Mouse (Mus musculus) naive thymus-derived CD4-positive, alpha-beta T cell, adult 2 months (primary cell): ENCODE results near the gene Sept7.
"Not testable (repeated sequence)": the region's sequence is repeated elsewhere in the genome, so short reads cannot be mapped to it uniquely, and the experiment has no call there.

Experiments used
- DNase-seq: peaks from one replicate; pipeline ENCODE4 v3.0.0-alpha.2; 2011; ENCODE audit warnings: low read depth

The Sept7 gene

DNA sequence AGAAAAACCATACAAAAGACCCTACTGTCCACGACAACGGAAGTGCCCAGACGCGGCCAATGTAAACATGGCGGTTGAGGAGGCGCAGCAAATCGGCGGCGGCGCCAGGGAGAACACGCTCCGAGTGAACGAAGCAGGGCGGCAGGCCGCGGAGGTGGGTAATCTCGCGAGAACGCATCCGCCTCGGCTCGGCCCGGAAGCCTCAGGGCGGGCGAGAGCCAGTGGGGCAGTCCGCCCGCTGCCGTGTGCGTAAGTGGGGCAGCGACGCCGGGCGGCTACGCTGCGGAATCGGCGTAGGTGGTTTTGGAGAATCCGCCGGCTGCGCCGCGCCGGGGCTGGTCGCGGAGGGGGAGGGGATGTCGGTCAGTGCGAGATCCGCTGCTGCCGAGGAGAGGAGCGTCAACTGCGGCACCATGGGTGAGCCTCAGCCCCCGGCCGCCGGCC lies at the start of gene Sept7:
TSS of gene Sept7 (plus strand) at position 157 of the 444 bp plus-strand sequence.
- peak; percentile 99 for DNase-seq

DNA sequence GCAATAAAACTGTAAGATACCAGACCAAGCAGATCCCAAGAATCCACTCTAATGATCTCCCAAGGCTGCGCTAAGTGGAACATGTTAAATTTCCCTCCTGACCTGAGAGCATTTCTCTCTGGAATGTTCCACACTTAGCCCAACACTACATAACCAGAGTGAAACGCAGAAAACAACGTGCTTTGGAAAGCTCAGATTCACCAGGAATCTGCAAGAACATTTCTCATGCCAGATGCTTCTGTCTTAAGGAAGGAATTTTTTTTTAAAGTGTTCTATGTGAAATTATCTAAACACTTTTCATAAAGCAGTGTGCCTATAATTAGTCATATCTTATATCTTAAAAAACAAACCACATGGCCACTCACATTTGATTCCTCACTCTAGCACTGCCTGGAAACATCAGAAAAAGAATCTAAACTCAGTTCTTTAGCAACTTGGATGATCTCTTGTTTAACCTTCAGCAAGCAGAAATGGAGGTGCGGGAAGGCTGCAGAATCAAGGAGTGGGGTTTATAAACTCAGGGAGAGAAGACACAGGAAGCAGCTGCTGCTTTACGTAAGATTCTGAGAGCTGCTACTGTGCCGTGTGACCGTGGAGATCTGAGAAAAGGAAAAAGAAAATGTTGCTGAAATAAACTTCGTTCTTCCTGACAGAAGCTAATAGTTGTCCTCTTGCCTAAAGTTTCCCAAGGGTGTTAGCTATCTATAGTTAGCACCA lies 44.0 kb upstream of the Sept7 start:
- DNase-seq = peak; percentile 45

DNA sequence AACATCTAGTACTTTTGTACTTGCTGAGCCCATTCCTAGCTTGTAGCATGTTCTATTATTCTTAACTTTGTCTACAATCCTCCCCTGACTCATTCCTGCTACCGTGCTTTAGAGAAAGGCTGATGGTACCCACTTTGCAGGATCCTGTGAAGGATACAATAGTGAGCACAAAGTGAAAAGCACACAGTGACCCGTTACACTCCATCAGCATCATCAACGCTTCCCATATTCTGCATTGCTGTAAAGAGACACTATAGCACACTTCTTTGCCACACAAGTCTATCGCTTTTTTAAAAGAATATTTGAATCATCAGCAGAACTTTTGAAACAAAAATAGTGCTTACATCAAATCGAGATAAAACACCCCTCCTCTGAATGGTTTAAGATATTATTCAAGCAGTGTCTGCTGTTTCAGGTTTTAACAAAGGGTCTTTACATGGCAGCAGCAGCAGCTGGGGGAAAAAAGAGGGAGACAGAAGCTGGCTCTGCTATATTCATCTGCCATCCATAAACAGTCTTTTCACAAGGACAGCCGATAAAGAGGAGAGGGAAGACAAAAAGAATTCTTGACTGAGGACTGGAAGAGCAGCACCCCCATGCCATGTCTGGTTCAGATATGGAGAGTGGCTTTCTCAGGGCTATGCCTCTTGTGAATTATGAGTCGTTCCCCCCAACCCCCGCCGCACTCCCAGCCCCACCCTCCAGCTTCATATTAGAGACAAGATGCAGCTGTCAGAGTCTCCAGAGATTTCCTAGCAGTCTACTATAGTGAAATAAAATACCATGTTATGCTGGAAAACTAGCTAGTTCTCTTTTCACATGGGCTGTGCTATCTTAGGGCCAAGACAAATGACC lies 39.7 kb upstream of the Sept7 start:
- DNase-seq = no peak

DNA sequence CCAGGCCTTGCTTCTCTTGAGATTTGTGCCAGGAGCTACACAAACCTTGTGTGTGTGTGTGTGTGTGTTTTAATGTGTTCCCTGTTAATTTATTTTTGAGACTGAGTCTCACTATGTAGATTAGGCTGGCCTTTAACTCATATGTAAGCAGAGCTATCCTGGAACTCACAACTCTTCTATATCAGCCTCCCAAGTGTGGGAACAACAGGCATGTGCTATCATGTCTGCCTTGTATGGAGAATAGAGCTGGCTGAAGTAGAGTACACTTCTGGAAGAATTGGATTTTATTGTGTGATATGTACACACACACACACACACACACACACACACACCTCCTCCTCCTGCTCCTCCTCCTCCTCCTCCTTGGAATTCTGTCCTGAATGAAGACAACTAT lies 39.1 kb upstream of the Sept7 start:
- no peak for DNase-seq

DNA sequence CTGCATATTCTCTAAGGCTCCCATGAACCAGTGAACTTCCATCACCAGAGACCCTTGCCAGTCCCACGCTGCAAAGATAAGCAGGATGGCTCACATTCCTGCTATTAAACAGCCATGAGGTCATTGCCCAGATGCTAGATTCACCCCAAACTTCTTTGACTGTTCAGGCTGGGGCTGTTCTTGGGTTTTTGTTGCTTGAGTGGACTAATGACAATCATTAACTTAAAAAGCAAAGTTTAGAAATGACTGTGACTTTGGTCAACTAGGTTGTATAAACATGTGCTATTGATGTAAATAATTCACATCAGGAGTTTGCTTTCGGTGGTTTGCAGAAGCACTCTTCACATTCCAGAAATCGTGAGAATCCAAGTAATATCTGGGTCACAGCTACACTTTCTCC lies 36.8 kb upstream of the Sept7 start:
- DNase-seq = no peak

DNA sequence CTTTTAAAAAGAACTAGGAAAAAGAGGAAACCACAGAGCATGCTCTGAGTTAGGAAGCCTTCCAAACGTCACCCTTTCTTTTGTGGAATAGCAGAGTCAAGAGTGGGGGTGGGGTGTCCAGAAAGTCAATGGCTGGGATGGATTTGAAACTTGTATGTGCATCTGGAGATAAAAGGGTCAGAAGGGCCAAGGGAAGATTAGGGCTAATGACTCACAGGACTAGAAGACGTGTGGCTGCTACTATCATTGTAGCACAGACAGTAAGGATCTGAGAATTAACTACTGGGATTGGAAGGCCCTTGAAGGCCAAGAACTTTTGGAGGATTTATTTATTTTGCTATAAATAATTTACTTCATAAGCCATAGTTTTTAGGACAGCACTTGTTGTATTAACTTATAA lies 36.0 kb upstream of the Sept7 start:
- no peak for DNase-seq

DNA sequence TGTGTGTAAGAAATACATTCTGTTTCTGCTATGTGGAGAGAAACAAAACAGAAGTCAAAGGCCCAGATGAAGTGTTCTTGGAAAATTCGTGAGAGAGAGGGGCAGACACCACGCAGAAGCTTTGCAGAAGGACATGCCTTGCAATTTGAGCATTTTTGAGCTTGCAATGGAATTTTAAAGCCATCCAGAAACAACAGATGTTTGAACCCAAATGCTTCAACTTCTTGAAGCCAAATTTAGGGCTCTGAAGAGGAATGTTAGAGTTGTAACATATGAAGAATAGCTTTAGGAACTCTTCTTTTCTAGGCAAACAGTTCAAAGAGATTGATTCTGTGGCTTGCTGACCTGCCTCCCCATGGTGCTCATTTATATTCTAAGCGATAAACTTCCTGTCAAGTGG lies 33.3 kb upstream of the Sept7 start:
- DNase-seq = no peak

DNA sequence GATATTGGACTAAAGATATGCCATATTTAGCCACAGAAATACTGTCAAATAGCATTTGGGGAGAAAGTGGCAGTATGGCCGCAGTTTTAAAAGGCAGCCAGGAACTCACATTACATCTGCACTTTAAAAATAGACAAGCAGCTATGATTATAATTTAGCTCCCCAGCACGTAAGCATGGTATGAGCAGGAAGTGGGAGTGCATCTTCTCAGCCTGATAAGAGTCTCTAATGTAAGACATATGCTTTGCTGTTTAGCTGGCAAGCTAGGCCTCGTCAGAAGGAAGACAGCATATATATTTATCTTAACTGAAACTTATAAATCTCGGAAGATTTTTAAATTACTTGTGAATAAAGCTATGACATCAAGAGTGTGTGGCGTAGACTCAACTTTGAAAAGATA lies 32.4 kb upstream of the Sept7 start:
- DNase-seq = peak; percentile 55

DNA sequence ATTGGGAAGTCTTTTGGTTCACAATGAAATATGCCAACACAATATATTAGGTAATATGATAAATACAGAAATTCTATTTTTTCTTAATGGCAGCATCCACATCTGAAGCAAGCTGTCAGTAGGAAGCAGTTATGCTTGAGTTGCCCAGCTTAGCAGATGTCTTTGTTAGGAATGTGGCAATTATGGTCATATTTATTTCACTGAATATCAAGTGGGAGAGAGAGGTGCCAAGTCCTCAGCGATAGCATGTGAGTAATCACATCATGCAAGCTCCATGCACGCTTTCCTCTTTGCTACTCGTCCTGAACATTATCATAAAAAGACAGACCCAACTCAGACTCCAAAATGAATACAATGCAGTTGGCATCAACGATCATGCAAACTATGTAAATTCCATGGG lies 27.3 kb upstream of the Sept7 start:
- DNase-seq = no peak

DNA sequence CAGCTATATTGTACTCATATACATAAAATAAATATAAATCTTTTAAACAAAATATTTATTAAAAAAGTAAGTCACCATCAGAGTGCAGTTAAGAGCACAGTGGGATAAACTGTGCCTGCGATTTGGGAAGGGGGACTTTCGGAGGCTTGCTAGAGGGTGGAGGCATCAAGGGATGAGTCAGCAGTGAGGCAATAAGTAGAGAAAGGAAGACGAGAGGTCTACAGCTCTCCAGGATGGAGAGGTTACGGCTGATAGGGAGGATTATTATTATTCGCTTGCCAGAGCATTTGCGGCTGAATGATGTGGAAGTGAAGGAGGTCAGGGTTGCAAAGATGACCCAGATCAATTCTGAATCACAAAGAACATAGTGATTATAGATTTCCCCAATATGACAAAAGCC lies 22.5 kb upstream of the Sept7 start:
- DNase-seq = no peak

DNA sequence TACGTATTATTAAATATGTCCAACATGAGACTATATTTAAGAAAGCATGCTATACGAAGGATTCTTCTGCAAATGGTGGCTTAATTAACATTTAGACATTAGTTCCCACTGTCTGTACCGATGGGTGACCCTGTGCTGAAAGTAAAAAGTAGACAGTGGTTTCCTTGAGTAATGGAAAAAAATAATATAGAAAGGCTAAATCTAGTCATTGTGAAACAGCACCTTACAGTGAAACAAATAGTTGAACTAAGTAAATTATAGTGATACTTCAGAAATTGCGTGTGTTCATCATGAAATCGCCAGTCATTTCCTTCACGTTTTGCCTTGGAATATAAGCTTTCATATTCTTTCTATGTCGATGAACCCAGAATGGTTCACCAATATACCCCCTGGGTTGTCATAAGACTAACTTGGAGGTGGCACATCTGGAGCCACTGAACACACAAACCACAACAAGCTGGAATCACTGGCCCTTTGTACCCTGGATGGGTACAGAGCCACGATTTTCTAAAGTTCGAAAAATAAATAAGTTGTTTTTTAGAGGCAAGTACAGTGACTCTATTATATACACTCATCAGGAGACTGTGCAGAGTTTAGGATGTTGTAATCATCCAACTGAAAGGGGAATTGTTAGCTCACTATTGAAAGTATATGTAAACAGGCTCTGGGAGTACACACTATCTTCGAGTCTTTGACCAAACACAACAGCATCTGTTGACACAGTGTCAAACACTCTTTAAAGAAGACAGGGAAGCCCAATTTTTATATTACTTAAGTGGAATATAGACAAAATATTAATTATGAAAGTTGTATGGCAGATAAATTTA lies 21.8 kb upstream of the Sept7 start:
- no peak for DNase-seq

DNA sequence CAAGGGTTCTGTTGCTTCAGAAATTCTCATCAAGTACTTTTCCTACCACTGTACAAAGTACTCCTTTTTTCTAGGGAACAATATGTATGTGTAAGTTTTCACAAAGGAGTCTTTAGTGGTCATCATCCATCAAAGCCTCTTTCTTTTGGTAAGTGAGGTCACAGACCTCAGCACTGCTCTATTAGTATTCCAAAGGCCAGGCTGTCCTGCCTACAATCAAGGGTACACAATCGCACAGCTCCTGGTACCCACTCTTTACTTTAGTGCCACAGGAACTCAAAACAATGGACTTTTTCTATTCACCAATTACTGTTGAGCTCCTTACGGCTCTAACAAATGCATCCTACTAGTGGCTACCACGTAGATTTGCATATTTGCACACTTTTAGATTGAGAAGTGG lies 11.2 kb upstream of the Sept7 start:
- DNase-seq = no peak

DNA sequence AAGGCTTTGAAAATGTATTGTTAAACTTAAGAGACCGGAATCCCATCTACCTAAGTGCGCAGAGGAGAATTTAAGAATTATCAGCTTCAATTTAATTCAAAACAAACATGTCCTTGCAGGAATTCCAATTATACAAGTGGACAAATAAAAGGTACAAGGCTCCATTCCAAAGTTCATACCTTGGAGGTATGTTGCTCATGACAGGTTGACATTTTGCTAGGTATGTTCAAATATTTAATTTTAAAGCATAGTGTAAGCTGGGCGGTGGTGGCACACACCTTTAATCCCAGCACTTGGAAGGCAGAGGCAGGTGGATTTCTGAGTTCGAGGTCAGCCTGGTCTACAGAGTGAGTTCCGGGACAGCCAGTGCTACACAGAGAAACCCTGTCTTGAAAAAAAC lies 10.5 kb upstream of the Sept7 start:
- not testable (repeated sequence) for DNase-seq

DNA sequence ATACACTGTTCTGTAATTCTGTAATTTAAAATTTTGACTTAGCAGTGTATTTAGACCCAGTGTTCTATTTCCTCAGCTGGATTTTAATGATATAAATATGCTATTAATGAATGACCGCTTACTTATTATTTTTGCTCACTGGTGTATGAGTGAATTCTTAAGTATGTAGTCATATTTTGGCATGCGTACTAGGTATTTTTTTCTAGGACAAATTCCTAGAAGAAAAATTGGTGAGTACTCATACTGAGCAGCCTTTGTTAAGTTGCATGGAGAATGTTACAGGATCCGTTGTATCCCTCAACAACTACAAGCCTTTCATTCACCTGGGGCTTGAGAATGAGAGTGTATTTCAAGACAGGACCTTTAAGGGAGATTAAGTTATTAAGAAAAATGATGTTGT lies 10.0 kb upstream of the Sept7 start:
- DNase-seq = no peak

DNA sequence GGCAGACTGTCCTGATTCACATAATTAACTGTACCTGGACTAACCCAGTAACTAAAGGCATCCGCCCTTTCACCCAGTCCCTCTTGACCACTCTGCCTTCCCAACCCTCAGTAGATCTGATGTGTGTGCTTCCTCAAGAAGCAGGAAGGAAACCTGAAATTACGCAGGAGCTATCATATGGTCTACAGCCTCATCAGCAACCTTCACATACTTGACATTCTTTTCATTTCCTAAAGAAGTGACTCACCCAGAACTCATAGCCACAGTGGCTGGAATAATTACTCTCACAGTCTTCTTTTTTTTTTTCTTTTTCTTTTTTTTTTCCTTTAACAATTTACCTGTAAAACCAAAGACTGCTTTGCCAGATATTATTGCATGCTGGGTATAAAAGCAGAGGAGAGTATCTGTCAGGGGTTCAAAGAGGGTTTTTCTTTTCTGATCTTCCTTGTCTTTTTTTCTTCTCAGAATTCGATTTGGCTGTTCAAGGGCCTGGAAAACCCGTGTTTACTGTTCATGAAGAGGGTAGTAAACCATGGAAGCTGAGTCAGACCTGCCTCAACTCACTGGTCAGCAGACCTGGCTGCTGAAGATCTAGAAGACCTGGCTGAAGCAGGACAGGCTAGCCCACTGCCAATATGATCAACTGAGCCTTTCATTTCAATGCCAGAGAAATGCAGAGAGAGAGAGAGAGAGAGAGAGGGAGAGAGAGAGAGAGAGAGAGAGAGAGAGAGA lies 8.1 kb upstream of the Sept7 start:
- DNase-seq = no peak

DNA sequence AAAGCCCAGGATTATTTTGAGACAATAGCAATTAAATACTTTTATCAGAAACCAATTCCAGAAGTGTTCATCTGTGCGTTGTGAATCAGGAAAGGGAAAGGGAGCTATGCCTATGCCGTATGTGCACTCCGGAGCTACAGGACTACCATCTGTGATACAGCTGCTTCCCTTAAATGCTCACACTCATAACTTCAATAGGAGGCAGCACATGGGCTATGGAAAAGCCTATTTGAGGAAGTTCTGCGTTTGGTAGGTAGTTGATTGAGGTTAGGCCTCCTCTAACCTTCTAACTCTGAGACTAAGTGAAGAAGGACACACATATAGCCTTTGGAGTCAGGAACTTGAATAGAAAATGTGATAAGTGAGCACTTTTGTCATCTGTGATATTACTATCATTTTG lies 7.1 kb upstream of the Sept7 start:
- DNase-seq = no peak

DNA sequence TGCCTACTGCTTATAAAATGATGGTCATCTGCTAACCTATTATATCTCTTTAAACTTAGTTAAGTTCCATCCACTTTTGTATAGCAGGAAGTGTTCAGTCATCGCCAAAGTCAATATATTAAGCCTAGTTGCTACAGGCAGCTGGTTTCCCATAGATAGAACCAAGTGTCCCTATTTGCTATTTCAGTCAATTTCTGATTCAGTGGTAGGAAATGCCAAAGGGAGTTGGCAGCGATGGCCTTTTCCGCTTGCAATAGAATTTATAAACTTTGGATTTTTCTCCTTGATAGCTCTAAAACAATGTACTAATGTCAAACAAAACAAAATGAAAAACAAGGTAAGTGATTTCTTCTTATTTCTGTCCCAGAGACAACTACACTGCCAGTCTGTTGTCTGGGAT lies 5.7 kb upstream of the Sept7 start:
- no peak for DNase-seq

DNA sequence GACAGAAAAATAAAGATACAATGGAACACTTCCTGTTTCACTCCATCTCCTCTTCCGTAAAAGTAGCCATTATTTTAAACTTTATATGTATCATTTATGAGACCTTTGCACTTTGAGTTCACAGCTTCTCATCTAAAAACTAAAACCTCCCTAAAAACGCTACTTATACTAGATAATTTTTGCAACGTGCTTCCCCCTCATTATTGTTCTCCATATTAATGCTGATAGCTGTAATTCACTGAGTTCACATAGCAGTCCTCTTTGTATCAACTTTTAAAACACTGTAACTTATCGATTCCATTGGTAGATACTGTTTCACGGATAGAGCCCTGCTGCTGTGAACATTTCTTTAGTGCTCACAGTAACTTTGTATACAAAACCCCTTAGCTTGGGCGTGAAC lies 1.1 kb upstream of the Sept7 start:
- DNase-seq = no peak

DNA sequence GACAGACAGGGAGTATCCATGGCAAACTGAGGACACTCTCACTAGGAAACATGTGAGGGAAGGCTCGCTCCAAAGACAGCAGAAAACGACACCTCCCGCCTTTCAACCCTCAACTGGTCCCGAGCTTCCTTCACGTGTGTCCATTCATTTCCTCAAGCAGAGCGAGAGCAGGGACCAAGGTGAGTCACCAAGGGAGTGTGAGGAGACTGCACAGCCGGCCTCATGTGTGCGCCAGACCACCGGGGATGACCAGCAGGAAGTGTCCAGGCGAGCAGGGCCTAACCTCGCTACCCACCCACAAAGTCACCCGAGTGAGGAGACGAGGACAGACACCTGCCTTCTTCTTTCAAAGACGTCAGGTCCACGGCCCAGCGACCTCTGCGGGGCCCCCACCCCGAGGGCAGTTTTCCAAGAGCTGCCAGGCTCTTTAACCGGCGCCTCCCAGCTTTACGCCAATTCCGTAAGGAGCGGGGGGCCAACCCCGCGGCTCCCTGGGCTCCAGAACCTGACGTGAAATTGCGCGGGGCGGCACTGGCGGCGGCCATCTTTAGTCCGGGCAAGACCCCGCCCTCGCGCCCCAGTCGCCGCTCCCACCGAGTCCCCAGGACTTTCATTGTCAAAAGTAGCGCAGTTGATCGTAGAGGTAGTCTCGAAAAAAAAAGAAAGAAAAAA lies 492 bp upstream of the Sept7 start:
- DNase-seq = no peak

DNA sequence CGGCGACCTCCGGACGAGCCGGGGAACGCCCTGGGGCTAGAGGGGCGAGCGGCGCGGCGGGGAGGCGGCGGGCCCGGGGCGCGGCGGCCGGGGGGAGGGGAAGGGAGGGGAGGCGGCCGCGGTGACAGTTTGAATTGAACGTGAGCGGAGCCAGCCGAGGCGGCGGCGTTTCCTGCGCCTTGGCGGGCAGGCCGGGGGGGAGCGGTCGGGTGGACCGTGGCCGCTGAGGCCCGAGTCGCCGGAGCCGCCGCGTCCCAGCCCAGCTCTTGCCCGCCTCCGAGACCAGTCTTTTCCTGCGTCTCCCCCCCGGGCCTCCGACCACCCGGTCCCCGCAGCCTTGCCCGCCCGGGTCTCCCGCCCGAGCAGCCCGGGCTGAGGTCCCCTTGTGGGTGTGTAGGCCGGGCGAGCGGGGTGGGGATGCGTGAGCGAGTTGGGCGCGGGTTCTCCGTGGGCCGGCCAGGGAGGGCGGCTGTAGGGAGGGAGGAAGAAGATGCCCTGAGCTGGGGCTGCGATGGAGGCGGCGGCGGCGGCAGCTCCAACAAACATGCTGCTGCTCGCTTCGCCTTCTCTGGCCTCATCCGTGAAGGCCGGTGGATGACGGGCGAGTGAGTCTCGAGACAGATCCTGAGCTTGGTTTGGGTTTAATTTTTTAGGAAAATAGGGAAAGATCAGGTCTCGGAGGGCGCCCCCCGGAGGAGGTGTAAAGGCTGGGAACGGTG lies 679 bp downstream of the Sept7 start:
- no peak for DNase-seq

DNA sequence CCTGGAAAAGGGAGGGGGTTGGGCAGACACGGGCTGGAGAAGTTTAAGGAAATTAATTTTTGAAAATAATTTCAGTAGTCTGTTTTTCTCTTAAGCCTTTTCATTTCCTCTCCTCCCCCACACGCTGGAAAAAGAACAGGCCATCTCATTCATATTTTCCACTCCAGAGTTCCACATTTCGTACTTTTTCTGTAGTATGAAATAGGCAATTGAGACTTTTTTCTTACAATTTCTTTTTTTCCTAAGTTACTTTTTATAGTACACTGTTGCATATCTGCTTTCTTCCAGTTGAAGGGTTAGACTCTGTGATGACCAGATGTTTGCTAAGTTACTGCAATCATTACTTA lies 1.2 kb downstream of the Sept7 start:
- DNase-seq = peak; percentile 59
